Mouse (Mus musculus) intestine, embryonic 14.5 days (tissue): ENCODE results near the gene Rfc4. TPM values are rescaled to one million over a fixed set of nuclear protein-coding genes. Genes with fewer than 3 reads are reported as not detected.
A peak's percentile ranks its signal among the peaks of the same experiment; 100 is the strongest.

Experiments used
- ATAC-seq: fragments of 200-750 bp; cut with Nextera tagmentation; replicated peaks from 2 replicates; pipeline ENCODE4 v1.8.0; 2017; ENCODE audit warnings: low read depth, moderate number of reproducible peaks, moderate TSS enrichment, moderate library complexity; ENCODE audit not compliant: low FRiP score, low TSS enrichment
- DNase-seq: peaks from one replicate; pipeline ENCODE4 v3.0.0-alpha.2; 2018; ENCODE audit warnings: low spot score
- H3K27ac ChIP-seq: fragments of 300-500 bp; sonication (generic); 2 replicates; pipeline ENCODE4 v1.5.1; 2014; ENCODE audit warnings: low read depth, mild to moderate bottlenecking, control low read depth
- H3K27me3 ChIP-seq: fragments of 300-500 bp; sonication (generic); replicated peaks from 2 replicates; pipeline ENCODE4 v1.6.1; 2014; ENCODE audit warnings: low read length, control low read depth; ENCODE audit not compliant: control insufficient read depth, insufficient read depth
- H3K36me3 ChIP-seq: fragments of 300-500 bp; sonication (generic); 2 replicates; pipeline ENCODE4 v1.6.1; 2014; ENCODE audit warnings: low read length, control low read depth; ENCODE audit not compliant: control insufficient read depth, insufficient read depth
- H3K4me1 ChIP-seq: fragments of 300-500 bp; sonication (generic); replicated peaks from 2 replicates; pipeline ENCODE4 v1.6.1; 2014; ENCODE audit warnings: low read length, control low read depth, mixed read lengths; ENCODE audit not compliant: control insufficient read depth, insufficient read depth
- H3K4me2 ChIP-seq: fragments of 300-500 bp; sonication (generic); 2 replicates; pipeline ENCODE4 v1.6.1; 2014; ENCODE audit warnings: low read length
- H3K4me3 ChIP-seq: fragments of 300-500 bp; sonication (generic); 2 replicates; pipeline ENCODE4 v1.5.1; 2014; ENCODE audit warnings: low read depth, low read length, control low read depth, mixed read lengths
- H3K9ac ChIP-seq: fragments of 300-500 bp; sonication (generic); 2 replicates; pipeline ENCODE4 v1.6.1; 2014; ENCODE audit warnings: mild to moderate bottlenecking, low read length
- H3K9me3 ChIP-seq: fragments of 300-500 bp; sonication (generic); 2 replicates; pipeline ENCODE4 v1.6.1; 2016; ENCODE audit warnings: low read length, control low read depth; ENCODE audit not compliant: control insufficient read depth
- WGBS: fragments of 180-500 bp; shearing (Covaris S2); extraction: QIAGEN DNeasy Blood & Tissue Kit; methylation state at CpG from one replicate; pipeline ENCODE4 v1.1.7; 2014; 5-methylcytosine and 5-hydroxymethylcytosine counted together
- polyA plus RNA-seq: library from polyadenylated mRNA; unstranded; fragments of >200 nt; fragmentation: Nextera tagmentation; extraction: Ambion mirVana; gene quantifications from 2 replicates; pipeline ENCODE4 v1.2.1, GENCODE M21; 2014

Gene Rfc4
- polyA plus RNA-seq = 126 and 136 TPM in 2 replicates

- H3K36me3 ChIP-seq = peaks cover 13% of the 10 kb centered on the region
- ATAC-seq = peak; percentile 91
- no peaks in the 10 kb centered on the region for H3K27me3 ChIP-seq
- DNase-seq = peak; percentile 96
- peak within 1 kb of the TSS; percentile 98 for H3K27ac ChIP-seq
- H3K4me2 ChIP-seq = peak within 1 kb of the TSS; percentile 96
- H3K4me1 ChIP-seq = peaks cover 10% of the 10 kb centered on the region
- H3K4me3 ChIP-seq = peak within 1 kb of the TSS; percentile 81
- peak within 1 kb of the TSS; percentile 95 for H3K9ac ChIP-seq
- H3K9me3 ChIP-seq = no peaks in the 10 kb centered on the region
- WGBS = under 1% methylated on average over 51 of the region's 51 CpGs
These were observed at the start of gene Rfc4 for GRCm38 (mm10) chr16:23127673-23128375. Gene Rfc4 (minus strand): TSS chr16:23127737.

GRCm38 (mm10) chr16:23175956-23176355 is 48.4 kb upstream of the Rfc4 start:
- Histone ChIP-seq H3K9ac (no peak overlapping the region), H3K4me1 (no peaks in the 10 kb centered on the region), H3K36me3 (no peaks in the 10 kb centered on the region), H3K27ac (no peak overlapping the region), H3K9me3 (no peaks in the 10 kb centered on the region), H3K4me2 (no peak overlapping the region), H3K27me3 (no peaks in the 10 kb centered on the region), H3K4me3 (no peak overlapping the region)
- ATAC-seq = no peak
- WGBS = 40% methylated on average over 3 of the region's 3 CpGs
- no peak for DNase-seq

GRCm38 (mm10) chr16:23174855-23175254 is 47.3 kb upstream of the Rfc4 start:
- no peak for DNase-seq
- no peak for ATAC-seq
- Histone ChIP-seq H3K4me1 (no peaks in the 10 kb centered on the region), H3K27ac (no peak overlapping the region), H3K9ac (no peak overlapping the region), H3K4me2 (no peak overlapping the region), H3K4me3 (no peak overlapping the region), H3K9me3 (no peaks in the 10 kb centered on the region), H3K27me3 (no peaks in the 10 kb centered on the region), H3K36me3 (no peaks in the 10 kb centered on the region)
- 87% methylated on average over 5 of the region's 5 CpGs for WGBS

GRCm38 (mm10) chr16:23173904-23174303 is 46.4 kb upstream of the Rfc4 start:
- Histone ChIP-seq H3K4me3 (no peak overlapping the region), H3K27ac (no peak overlapping the region), H3K27me3 (no peaks in the 10 kb centered on the region), H3K36me3 (no peaks in the 10 kb centered on the region), H3K9ac (no peak overlapping the region), H3K4me2 (no peak overlapping the region), H3K9me3 (no peaks in the 10 kb centered on the region), H3K4me1 (no peaks in the 10 kb centered on the region)
- DNase-seq = no peak
- ATAC-seq = no peak
- WGBS = 88% methylated on average over 5 of the region's 5 CpGs

- H3K27me3 ChIP-seq = no peaks in the 10 kb centered on the region
- H3K9me3 ChIP-seq = no peaks in the 10 kb centered on the region
- ATAC-seq = no peak
- H3K27ac ChIP-seq = no peak overlapping the region
- 88% methylated on average over 3 of the region's 3 CpGs for WGBS
- no peak for DNase-seq
- no peak overlapping the region for H3K9ac ChIP-seq
- H3K36me3 ChIP-seq = no peaks in the 10 kb centered on the region
- no peak overlapping the region for H3K4me2 ChIP-seq
- no peak overlapping the region for H3K4me3 ChIP-seq
- H3K4me1 ChIP-seq = no peaks in the 10 kb centered on the region
These were observed 43.3 kb upstream of the Rfc4 start for GRCm38 (mm10) chr16:23170813-23171212.

GRCm38 (mm10) chr16:23167079-23167478 is 39.5 kb upstream of the Rfc4 start:
- H3K36me3 ChIP-seq = no peaks in the 10 kb centered on the region
- no peak for ATAC-seq
- no peak overlapping the region for H3K4me2 ChIP-seq
- H3K9ac ChIP-seq = no peak overlapping the region
- no peak for DNase-seq
- no peak overlapping the region for H3K4me3 ChIP-seq
- no peak overlapping the region for H3K27ac ChIP-seq
- H3K4me1 ChIP-seq = no peaks in the 10 kb centered on the region
- H3K9me3 ChIP-seq = no peaks in the 10 kb centered on the region
- no peaks in the 10 kb centered on the region for H3K27me3 ChIP-seq
- WGBS = 54% methylated on average over 5 of the region's 5 CpGs

- Histone ChIP-seq H3K27me3 (no peaks in the 10 kb centered on the region), H3K27ac (no peak overlapping the region), H3K36me3 (no peaks in the 10 kb centered on the region), H3K9ac (no peak overlapping the region), H3K9me3 (no peaks in the 10 kb centered on the region), H3K4me3 (no peak overlapping the region), H3K4me1 (no peaks in the 10 kb centered on the region), H3K4me2 (no peak overlapping the region)
- ATAC-seq (no peak), DNase-seq (no peak)
- 93% methylated on average over 1 of the region's 1 CpGs for WGBS
These were observed 39.1 kb upstream of the Rfc4 start for GRCm38 (mm10) chr16:23166646-23167045.

- H3K9me3 ChIP-seq = no peaks in the 10 kb centered on the region
- no peak overlapping the region for H3K27ac ChIP-seq
- no peak for ATAC-seq
- WGBS = 75% methylated on average over 9 of the region's 9 CpGs
- no peak for DNase-seq
- no peak overlapping the region for H3K4me3 ChIP-seq
- H3K4me1 ChIP-seq = no peaks in the 10 kb centered on the region
- H3K4me2 ChIP-seq = no peak overlapping the region
- no peak overlapping the region for H3K9ac ChIP-seq
- H3K36me3 ChIP-seq = no peaks in the 10 kb centered on the region
- no peaks in the 10 kb centered on the region for H3K27me3 ChIP-seq
These were observed 37.9 kb upstream of the Rfc4 start for GRCm38 (mm10) chr16:23165441-23165840.

GRCm38 (mm10) chr16:23164443-23164842 is 36.9 kb upstream of the Rfc4 start:
- no peak for ATAC-seq
- no peaks in the 10 kb centered on the region for H3K9me3 ChIP-seq

More at GRCm38 (mm10) chr16:23164443-23164842, 36.9 kb upstream of the Rfc4 start:
- DNase-seq = no peak
- H3K36me3 ChIP-seq = no peaks in the 10 kb centered on the region
- H3K4me3 ChIP-seq = no peak overlapping the region
- H3K27ac ChIP-seq = no peak overlapping the region
- WGBS = 61% methylated on average over 6 of the region's 6 CpGs
- H3K4me2 ChIP-seq = no peak overlapping the region
- H3K27me3 ChIP-seq = no peaks in the 10 kb centered on the region
- H3K4me1 ChIP-seq = no peaks in the 10 kb centered on the region
- no peak overlapping the region for H3K9ac ChIP-seq
